Mouse (Mus musculus) retina, adult 2 months (tissue): ENCODE results near the gene Pced1b.
A peak's percentile ranks its signal among the peaks of the same experiment; 100 is the strongest.
"Not testable (repeated sequence)": the region's sequence is repeated elsewhere in the genome, so short reads cannot be mapped to it uniquely, and the experiment has no call there.

Source experiments
- DNase-seq: peaks from one replicate; pipeline ENCODE4 v3.0.0-alpha.2; 2012; ENCODE audit warnings: low read depth, low spot score

The Pced1b gene

GRCm38 (mm10) chr15:97246911-97247790 is at the start of gene Pced1b, which contains the start of gene Amigo2:
TSS of gene Pced1b (plus strand) at chr15:97247107.
TSS of gene Amigo2 (minus strand) at chr15:97247287.
- no peak for DNase-seq

- no peak for DNase-seq
Observed at GRCm38 (mm10) chr15:97204889-97205288, 42.0 kb upstream of the Pced1b start.

DNA sequence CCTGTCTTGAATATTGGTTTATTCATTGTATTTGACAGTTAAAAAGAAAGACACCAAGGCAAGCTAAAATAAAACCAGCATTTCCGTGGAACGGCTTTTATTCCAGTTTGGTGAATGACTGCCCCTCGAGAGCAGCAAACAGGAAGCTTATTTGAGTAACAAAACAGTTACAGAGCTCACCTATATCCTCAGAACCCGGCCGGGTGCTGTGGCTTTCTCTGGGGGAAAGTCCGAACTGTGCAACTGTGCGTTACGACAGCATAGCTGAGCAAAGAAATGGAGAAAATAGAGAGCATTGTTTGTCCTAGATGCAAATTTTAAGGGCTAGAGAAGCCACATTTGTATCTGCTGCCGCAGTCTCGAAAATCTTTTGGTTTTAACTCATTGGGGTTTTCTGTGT is 41.1 kb upstream of the Pced1b start:
- no peak for DNase-seq

GRCm38 (mm10) chr15:97206506-97206905 is 40.4 kb upstream of the Pced1b start:
- no peak for DNase-seq

GRCm38 (mm10) chr15:97209754-97210153 is 37.2 kb upstream of the Pced1b start:
- DNase-seq, result not testable (repeated sequence)

DNA sequence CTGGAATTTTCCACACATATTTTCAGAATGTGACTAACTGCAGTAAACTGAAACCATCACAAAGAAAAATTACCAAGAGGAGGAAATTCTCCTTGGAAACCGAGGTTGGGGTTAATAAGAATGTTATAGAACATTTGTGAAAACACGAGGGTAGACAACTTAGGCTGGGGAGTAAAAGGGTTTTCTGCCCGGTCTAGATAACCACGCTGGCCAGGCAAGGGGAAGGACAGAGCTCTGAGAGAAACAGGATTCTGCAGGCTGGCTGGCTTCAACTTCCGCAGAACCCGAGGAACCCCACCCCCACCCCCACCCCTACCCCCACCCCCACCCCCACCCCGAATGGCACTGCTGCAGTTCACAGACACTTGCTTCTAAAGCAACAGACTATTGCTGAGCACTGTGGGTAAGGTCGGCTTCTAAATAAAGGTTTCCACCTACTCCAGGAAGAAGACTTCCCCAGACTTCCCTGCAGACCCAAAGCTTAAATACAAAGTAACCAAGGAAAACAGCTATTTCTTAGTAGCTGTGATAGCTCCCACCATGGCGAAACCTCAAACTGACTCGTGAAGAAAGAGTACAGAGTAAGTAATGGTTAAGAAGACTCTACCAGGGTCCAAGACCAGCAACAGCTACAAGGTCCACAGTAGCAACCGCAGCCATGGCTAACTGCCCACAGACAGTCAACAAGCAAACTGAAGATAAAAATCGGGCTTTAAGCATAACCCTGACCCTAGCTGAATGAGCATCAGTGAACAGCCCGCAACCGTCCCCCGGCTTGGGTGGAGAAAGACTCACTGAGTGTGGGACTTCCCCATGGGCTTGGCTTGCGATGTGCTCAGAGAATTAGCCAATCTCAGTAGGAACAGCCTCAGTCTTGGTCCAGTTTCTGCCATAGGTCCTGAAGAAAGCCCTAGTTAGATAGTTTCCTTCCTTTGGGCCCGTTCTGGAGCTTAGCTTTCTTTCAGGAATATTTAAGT is 34.1 kb upstream of the Pced1b start:
- DNase-seq, result no peak

DNA sequence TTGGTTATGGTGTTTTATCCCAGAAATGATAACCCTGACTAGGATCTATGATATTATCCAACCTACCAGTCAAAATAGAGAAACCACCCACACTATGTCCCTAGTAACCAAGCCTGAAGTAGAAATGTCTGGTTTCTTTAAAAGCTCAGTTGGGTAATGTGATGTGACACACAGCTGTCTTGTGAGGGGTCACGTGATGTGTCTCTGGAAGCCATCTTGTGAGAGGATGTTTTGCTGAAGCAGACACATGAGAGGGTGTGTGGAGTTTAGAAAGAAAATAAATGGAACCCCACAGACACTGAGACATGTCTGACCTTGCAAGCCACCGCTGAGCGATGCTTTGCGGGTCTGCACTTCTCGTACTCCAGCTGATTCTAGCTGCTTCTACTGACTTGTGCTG is 30.1 kb upstream of the Pced1b start:
- DNase-seq, result no peak

DNA sequence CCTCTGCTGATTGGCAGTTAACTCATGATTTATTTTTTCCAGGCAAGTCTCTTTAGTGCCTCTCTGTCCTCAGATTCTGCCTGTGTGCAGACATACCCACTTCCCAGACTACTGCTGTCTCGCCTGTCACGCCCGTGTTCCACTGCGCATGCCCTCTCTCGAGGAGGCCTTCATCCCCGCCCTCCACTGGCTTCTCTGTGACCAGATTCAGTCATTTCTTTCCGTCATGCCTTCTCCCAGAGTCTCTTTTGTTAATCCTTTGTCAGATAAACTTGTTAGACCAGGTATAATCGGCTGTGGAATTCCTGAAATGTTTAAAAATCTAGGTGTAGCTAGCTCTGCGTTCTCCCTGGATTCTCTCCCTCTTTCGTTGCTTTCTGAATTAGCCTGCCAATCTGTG is 23.5 kb upstream of the Pced1b start:
- no peak for DNase-seq

GRCm38 (mm10) chr15:97224003-97224402 is 22.9 kb upstream of the Pced1b start:
- DNase-seq, result no peak

GRCm38 (mm10) chr15:97229494-97230077 is 17.3 kb upstream of the Pced1b start:
- DNase-seq, result no peak

GRCm38 (mm10) chr15:97234076-97234475 is 12.8 kb upstream of the Pced1b start:
- no peak for DNase-seq

DNA sequence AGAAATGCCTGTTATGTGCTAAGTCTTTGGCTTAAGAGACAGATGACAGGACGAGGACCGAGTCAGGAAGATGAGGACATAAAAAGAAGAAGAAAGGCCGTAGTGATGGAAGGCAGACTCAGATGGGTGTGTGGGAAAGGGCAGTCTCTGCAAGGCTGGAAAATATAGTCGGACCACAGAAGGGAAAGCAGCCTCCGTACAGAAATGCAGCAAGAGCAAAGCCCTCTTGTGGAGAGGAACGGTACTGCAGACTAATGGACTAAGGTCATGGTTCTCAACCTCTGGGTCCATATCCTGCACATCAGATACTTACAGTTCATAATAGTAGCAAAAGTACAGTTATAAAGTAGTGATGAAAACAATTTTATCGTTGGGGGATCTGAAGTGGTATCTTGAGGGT is 11.7 kb upstream of the Pced1b start:
- DNase-seq, result peak; percentile 42

DNA sequence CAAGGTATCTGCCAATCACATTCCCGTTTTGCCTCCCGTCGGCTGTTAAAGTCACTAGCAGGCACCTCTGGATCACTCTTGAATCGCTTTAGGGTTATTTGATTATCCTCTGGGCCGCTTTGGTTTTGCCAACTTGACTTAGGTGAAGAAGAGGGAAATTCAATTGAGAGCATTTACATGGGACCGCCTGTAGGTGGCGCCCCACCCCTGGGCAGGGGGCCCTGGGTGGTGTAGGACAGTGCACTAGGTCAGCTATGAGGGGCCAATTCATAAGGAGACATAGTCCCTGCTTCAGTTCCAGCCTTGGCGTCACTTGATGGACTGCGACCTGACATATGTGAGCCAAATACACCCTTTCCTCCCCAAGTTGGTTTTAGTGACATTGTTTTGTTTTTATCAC is 10.0 kb upstream of the Pced1b start:
- DNase-seq, result no peak

DNA sequence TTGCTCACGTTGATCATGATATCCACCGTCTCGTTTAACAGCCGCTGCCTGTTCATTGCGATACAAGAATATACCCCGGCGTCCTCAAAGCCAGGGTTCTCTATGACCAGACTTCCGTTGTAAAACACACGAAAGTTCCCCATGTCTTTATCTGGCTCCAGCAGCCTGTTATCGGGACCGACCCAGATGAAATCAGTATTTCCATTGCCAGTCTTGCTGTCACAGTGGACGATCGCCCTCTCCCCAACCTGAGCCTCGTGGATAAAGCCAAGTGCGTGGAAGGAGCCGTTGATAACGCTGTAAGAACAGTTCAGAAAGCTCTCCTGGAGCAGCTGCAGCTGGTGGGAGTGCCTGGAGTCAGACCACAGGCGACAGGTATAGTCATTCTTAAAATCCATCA is 1.5 kb upstream of the Pced1b start:
- no peak for DNase-seq

DNA sequence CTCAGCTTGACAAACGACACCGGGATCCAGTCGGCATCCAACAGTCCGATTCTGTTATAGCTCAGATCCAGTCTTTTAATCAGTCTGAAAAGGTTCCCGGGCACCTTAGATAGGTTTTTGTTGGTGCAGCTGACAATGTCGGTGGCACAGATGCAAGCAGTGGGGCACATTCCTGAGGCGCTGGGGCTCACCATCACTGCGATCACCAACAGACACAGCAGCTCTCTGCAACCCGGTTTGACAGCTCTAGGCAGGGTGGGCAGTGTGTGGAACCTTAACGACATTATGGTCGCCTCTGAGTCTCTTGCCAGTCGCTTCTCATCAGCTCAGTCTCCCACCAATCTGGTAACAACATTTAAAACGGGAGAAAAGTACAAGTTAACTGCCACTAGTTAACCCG is 651 bp upstream of the Pced1b start:
- DNase-seq, result no peak

DNA sequence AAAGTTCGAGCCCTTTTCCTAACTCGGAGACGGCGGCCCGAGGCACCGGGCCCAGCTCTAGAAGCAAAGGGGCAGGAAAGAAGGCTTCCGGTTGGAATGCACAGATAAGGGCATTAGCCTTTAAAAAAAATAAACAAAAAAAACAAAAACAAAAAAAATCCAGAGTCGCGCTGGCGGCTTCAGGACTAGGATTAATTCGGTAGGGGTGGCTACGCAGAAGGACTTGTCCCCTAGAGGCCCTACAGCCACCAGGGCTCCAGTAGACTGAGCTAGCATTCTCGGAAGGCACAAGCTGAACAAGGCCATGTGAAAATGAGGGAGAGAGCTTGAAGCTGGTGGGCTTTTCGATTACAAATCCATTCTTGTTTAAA is 869 bp downstream of the Pced1b start:
- DNase-seq, result no peak

GRCm38 (mm10) chr15:97248296-97248695 is 1.4 kb downstream of the Pced1b start:
- DNase-seq, result no peak

DNA sequence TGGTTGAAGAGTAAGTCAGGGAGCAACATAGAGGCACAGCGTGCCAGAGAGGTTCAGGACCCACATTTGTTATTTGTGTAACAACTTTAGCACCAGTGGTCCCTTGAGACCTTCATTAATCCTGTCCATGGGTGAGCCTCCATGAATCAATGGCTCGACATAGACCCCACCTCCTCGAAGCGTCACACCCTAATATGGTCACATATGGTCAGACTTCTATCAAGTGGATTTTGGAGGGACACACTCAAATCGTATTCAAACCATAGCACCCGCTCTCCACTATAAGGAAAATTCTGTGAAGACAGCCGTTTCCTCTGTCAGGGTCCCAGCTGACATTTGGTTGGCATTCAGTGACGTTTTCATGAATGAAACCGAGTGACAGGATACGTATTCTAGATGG is 2.4 kb downstream of the Pced1b start:
- DNase-seq, result no peak

- no peak for DNase-seq
Observed at GRCm38 (mm10) chr15:97252493-97253034, 5.7 kb downstream of the Pced1b start.

DNA sequence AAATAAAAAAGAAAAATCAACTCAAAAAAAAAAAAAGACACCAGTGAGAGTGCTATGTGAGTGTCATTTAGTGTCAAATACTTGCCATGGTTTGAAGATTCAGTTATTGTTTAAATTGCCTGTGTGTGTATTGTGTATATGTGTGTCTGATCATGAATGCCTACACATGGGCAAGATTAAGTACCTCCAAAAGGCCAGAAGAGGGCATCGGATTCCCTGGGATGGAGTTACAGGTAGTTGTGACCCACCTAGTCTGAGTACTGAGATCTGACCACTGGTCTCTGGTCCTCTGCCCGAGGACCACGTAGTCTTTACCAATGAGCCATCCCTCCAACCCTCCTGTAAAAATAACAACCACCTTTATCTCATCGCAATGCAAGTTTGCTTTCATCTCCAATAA is 7.5 kb downstream of the Pced1b start:
- no peak for DNase-seq

DNA sequence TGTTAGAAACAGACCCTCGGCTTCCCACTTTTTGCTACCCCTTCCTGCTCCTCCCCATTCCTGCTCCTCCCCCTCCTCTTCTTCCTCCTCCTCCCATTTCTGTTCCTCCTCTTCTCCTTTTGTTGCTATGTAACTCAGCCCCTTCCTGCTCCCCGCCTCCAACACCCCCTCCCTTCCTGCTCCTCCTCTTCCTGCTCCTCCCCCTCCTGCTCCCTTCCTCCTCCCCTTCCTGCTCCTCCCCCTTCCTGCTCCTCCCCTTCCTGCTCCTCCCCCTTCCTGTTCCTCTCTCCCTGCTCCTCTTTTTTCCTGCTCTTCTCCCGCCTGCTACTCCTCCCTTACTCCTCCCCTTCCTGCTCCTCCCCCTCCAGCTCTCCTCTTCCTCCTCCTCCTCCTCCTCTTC is 8.9 kb downstream of the Pced1b start:
- DNase-seq, result no peak

- DNase-seq, result no peak
Observed at GRCm38 (mm10) chr15:97256411-97256810, 9.5 kb downstream of the Pced1b start.
